Mouse (Mus musculus): ENCODE data around the gene Zbtb33. TPM values are rescaled to one million over a fixed set of nuclear protein-coding genes. Genes with fewer than 3 reads are reported as not detected.

The Zbtb33 gene
- polyA plus RNA-seq, 1 experiment from 2014 or later = 1.8 TPM

DNA sequence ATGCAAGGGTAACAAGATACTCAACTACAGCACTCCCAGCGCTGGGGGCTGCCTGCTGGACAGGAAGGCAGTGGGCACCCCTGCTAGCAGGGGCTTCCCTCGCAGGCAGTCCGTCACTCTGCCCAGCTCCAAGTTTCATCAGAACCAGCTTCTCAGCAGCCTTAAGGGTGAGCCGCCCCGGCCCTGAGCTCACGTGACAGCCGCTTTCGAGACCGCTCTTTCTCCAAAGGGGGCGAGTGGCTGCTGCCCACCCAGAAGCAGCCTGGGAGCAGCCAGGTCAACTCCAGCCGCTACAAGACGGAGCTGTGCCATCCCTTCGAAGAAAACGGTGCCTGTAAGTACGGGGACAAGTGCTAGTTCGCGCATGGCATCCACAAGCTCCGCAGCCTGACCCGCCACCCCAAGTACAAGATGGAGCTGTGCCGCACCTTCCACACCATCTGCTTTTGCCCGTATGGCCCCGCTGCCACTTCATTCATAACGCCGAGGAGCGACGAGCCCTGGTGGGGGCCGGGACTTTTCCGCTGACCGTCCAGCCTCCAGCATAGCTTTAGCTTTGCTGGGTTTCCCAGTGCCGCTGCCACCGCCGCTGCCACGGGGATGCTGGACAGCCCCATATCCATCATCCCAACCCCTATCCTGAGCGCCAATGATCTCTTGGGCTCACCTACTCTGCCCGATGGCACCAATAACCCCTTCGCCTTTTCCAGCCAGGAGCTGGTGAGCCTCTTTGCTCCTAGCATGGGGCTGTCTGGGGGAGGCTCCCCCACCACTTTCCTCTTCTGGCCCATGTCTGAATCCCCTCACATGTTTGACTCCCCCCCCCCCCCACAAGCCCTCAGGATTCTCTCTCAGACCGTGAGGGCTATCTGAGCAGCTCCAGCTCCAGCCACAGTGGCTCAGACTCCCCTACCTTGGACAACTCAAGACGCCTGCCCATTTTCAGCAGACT lies 8.7 kb upstream of the Zbtb33 start:
- Histone ChIP-seq H3K36me3 (ENCODE audit: insufficient read depth, low read length) (no peaks in the 10 kb centered on the region), H3K9ac (replicated peaks; ENCODE audit: low read depth) (no peak overlapping the region), H3K4me1 (ENCODE audit: insufficient read depth, low read depth, low read length) (no peaks in the 10 kb centered on the region), H3K27me3 (replicated peaks; ENCODE audit: insufficient read depth, low read length) (no peaks in the 10 kb centered on the region), H3K9me3 (ENCODE audit: low read length) (no peaks in the 10 kb centered on the region), H3K4me2 (replicated peaks; ENCODE audit: low read depth, low read length) (peak overlapping the region; percentile 65), H3K27ac (ENCODE audit: low read length) (peak overlapping the region; percentile 43; the same call in 1 of the 2 replicates), H3K4me3 (ENCODE audit: low read depth, low read length) (peak overlapping the region; percentile 41)
- DNase-seq (ENCODE audit: low spot score) = peak; percentile 25
- peak; percentile 46 for ATAC-seq
- no peak for TF ChIP-seq EP300 (IDR thresholded peaks at IDR 0.05)
- no peak for TF ChIP-seq CTCF (IDR thresholded peaks at IDR 0.05)
- WGBS = 16% methylated on average over 35 of the region's 38 CpGs

DNA sequence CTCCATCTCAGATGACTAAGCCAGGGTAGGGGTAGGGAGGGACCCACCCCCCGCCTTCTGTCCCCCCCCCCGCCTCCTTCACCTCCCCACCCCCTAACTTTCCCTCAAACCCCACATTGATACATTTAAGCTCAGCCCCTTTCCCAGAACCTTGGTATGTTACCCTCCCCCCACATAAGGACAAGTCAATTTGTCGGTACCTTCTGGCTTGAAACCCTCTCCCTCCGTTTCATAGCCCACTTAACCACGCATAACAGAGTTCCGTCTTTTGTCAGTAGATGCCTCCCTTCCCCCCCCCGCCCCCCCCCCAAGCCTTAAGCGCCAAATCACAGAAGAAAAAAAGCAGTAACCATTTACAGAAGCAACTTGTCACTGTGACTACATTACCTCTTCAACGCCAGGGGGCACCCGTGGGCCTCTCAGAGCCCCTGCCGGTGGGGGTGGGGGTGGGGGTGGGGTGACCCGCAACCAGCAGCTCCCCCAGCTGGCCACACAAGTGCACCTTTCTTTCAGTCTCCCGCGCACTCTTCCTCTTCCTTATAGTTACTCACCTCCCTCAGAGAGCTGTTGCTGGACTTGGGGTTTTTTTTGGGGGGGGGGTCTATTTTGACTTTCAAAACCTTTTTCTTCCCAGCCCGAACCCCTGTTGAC lies 7.9 kb upstream of the Zbtb33 start:
- ATAC-seq = peak; percentile 78
- TF ChIP-seq CTCF (IDR thresholded peaks at IDR 0.05) (peak; percentile 58), EP300 (IDR thresholded peaks at IDR 0.05) (no peak)
- Histone ChIP-seq H3K27me3 (replicated peaks; ENCODE audit: insufficient read depth, low read length) (no peaks in the 10 kb centered on the region), H3K36me3 (ENCODE audit: insufficient read depth, low read length) (no peaks in the 10 kb centered on the region), H3K9ac (replicated peaks; ENCODE audit: low read depth) (no peak overlapping the region), H3K27ac (ENCODE audit: low read length) (no peak overlapping the region), H3K4me2 (replicated peaks; ENCODE audit: low read depth, low read length) (peak overlapping the region; percentile 65), H3K4me3 (ENCODE audit: low read depth, low read length) (no peak overlapping the region; the same call in 1 of the 2 replicates), H3K4me1 (ENCODE audit: insufficient read depth, low read depth, low read length) (no peaks in the 10 kb centered on the region), H3K9me3 (ENCODE audit: low read length) (no peaks in the 10 kb centered on the region)
- 14% methylated on average over 3 of the region's 15 CpGs for WGBS
- DNase-seq (ENCODE audit: low spot score) = peak; percentile 70

- no peak overlapping the region for H3K27ac ChIP-seq (ENCODE audit: low read length)
- no peaks in the 10 kb centered on the region for H3K27me3 ChIP-seq (replicated peaks; ENCODE audit: insufficient read depth, low read length)
- H3K4me3 ChIP-seq (ENCODE audit: low read depth, low read length) = no peak overlapping the region
- H3K9me3 ChIP-seq (ENCODE audit: low read length) = no peaks in the 10 kb centered on the region
- DNase-seq (ENCODE audit: low spot score) (no peak), ATAC-seq (no peak)
- 45% methylated on average over 2 of the region's 2 CpGs for WGBS
- TF ChIP-seq EP300 (IDR thresholded peaks at IDR 0.05) = no peak
- no peak for TF ChIP-seq CTCF (IDR thresholded peaks at IDR 0.05)
- H3K9ac ChIP-seq (replicated peaks; ENCODE audit: low read depth) = no peak overlapping the region
- H3K4me2 ChIP-seq (replicated peaks; ENCODE audit: low read depth, low read length) = no peak overlapping the region
- H3K4me1 ChIP-seq (ENCODE audit: insufficient read depth, low read depth, low read length) = no peaks in the 10 kb centered on the region
- no peaks in the 10 kb centered on the region for H3K36me3 ChIP-seq (ENCODE audit: insufficient read depth, low read length)
Measured at GRCm38 (mm10) chrX:38185520-38185919, 4.1 kb upstream of the Zbtb33 start.

GRCm38 (mm10) chrX:38190458-38190764 lies 818 bp downstream of the Zbtb33 start:
- H3K27me3 ChIP-seq (replicated peaks; ENCODE audit: insufficient read depth, low read length) = no peaks in the 10 kb centered on the region
- H3K4me3 ChIP-seq (ENCODE audit: low read depth, low read length) = peak overlapping the region; percentile 58
- H3K27ac ChIP-seq (ENCODE audit: low read length) = peak overlapping the region; percentile 90
- peak overlapping the region; percentile 74 for H3K9ac ChIP-seq (replicated peaks; ENCODE audit: low read depth)
- 17% methylated on average over 3 of the region's 3 CpGs for WGBS
- no peaks in the 10 kb centered on the region for H3K36me3 ChIP-seq (ENCODE audit: insufficient read depth, low read length)
- no peak for TF ChIP-seq CTCF (IDR thresholded peaks at IDR 0.05)
- no peak for TF ChIP-seq EP300 (IDR thresholded peaks at IDR 0.05)
- ATAC-seq (no peak), DNase-seq (ENCODE audit: low spot score) (peak; percentile 43)
- H3K9me3 ChIP-seq (ENCODE audit: low read length) = no peaks in the 10 kb centered on the region
- no peaks in the 10 kb centered on the region for H3K4me1 ChIP-seq (ENCODE audit: insufficient read depth, low read depth, low read length)
- peak overlapping the region; percentile 55 for H3K4me2 ChIP-seq (replicated peaks; ENCODE audit: low read depth, low read length)

DNA sequence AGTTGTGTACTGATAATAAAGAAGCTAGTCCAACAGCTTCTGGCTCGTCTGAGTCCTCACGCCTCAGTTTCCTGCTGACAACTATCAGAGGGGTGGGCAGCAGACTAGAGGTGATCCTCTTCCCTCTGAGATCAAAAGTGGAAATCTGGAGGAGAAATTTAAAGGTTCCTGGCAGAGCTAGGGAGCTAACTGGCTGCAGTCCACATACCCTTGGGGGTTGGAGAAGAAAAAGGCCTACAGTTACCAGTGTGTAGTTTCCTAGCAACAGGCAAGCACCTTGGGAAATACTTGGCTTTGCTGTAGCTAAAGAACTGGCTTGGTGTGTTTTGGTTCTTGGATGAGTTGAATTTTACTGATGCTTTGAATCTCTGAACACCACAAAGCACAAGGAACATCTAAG lies 12.2 kb downstream of the Zbtb33 start:
- H3K9me3 ChIP-seq (ENCODE audit: low read length) = no peaks in the 10 kb centered on the region
- no peak overlapping the region for H3K4me2 ChIP-seq (replicated peaks; ENCODE audit: low read depth, low read length)
- ATAC-seq = no peak

DNA sequence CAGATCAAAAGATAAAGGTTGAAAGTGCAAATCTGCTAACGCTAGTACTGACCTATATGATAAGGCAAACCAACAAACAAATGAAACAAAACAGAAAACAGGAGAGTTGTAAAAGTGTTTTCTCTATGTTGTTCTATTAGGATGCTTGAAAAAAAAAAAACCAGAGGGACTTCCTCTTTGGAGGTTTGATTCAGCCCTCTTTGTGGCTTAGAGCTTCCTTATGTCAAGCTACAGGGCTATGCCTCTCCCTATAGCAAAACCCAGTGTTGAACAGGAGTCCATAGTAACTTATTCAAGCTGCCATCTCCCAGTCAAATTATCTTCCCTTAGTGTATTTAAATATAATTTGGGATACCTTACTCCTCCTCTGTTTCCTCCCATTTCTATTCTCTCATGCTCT lies 17.8 kb downstream of the Zbtb33 start:
- Histone ChIP-seq H3K9me3 (ENCODE audit: low read length) (no peaks in the 10 kb centered on the region), H3K4me1 (ENCODE audit: insufficient read depth, low read depth, low read length) (no peaks in the 10 kb centered on the region), H3K9ac (replicated peaks; ENCODE audit: low read depth) (no peak overlapping the region), H3K4me2 (replicated peaks; ENCODE audit: low read depth, low read length) (no peak overlapping the region), H3K27ac (ENCODE audit: low read length) (no peak overlapping the region), H3K27me3 (replicated peaks; ENCODE audit: insufficient read depth, low read length) (no peaks in the 10 kb centered on the region), H3K36me3 (ENCODE audit: insufficient read depth, low read length) (no peaks in the 10 kb centered on the region), H3K4me3 (ENCODE audit: low read depth, low read length) (no peak overlapping the region)
- no peak for TF ChIP-seq EP300 (IDR thresholded peaks at IDR 0.05)
- no peak for TF ChIP-seq CTCF (IDR thresholded peaks at IDR 0.05)
- WGBS = 52% methylated on average over 1 of the region's 1 CpGs
- DNase-seq (ENCODE audit: low spot score) = no peak
- ATAC-seq = no peak

More for the DNA sequence above, 12.2 kb downstream of the Zbtb33 start:
- no peaks in the 10 kb centered on the region for H3K4me1 ChIP-seq (ENCODE audit: insufficient read depth, low read depth, low read length)
- WGBS = 41% methylated on average over 2 of the region's 2 CpGs
- H3K27ac ChIP-seq (ENCODE audit: low read length) = no peak overlapping the region
- no peak overlapping the region for H3K4me3 ChIP-seq (ENCODE audit: low read depth, low read length)
- no peaks in the 10 kb centered on the region for H3K36me3 ChIP-seq (ENCODE audit: insufficient read depth, low read length)
- peak; percentile 41 for DNase-seq (ENCODE audit: low spot score)
- H3K9ac ChIP-seq (replicated peaks; ENCODE audit: low read depth) = no peak overlapping the region
- no peaks in the 10 kb centered on the region for H3K27me3 ChIP-seq (replicated peaks; ENCODE audit: insufficient read depth, low read length)
- no peak for TF ChIP-seq CTCF (IDR thresholded peaks at IDR 0.05)
- TF ChIP-seq EP300 (IDR thresholded peaks at IDR 0.05) = no peak
